Mouse (Mus musculus) retina, embryonic 14.5 days (tissue): Measurements from ENCODE around the gene Slc17a7.
"Not testable (repeated sequence)": the region's sequence is repeated elsewhere in the genome, so short reads cannot be mapped to it uniquely, and the experiment has no call there.

Source experiments
- DNase-seq: peaks from one replicate; pipeline ENCODE4 v3.0.0-alpha.2; 2015; ENCODE audit warnings: low spot score

Gene Slc17a7

DNA sequence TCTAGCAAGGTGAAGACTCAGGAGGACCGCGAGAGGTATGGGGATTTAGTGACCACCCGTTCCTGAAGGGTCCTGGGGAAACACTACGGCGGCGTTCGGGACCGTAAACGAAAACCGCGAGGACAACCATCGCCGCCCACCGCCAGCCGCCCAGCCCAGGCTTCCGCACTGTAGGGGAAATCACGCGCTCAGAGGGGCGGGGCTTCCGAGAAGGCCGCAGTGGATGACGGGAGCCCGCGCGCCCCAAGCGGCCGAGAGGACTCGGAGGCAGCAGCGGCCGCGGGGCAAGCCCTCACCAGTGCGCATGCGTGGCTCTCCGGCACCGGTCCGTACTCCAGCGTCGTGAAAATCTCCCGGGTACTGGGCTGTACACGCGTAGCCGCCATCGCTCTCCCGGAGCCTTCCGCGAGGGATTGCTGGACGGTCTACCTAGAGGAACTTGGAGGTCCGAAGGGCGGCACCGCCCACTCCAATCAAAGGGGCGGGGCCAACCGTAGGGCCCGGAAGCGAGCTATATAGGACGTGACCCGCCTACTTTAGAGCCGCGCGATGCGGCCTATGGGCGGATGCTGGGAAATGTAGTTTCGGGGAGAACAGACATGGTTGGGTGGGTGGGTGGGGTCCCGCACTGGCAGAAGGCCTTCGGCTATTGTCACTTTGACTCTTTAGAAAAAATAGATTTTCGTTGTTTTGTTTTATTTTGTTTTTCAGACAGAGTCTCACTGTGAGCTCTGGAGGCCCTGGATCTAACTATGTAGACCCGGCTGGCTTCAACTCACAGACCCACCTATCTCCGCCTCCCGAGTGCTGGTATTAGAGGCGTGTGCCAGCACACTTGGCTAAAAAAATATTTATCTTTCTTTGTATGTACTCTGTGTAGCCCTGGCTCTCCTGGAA lies 9.4 kb upstream of the Slc17a7 start, which contains the start of the genes Pih1d1 and Aldh16a1:
Gene Pih1d1, plus strand, starts transcription at position 208 of the 897 bp plus-strand sequence.
Gene Aldh16a1, minus strand, starts transcription at position 489 of the 897 bp plus-strand sequence.
- peak; percentile 98 for DNase-seq

DNA sequence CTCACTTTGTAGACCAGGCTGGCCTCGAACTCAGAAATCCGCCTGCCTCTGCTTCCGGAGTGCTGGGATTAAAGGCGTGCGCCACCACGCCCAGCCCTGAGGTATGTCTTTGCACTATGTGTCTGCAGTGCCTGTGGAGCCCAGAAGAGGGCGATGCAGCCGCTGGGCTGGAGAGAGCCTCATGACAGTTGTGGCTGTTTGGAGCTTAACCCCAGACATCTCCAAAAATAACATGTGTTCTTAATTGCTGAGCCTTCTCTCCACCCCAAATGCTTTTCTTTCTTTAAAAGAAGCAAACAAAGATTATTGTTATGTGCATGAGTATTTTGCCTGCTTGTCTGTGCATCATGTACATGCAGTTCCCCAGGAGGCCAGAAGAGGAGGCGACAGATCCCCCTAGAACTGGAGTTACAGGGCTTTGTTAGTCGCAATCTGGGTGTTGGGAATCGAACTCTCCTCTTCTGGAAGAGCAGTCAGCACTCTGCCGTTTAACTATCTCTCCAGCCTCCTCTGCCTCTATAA lies 8.7 kb upstream of the Slc17a7 start:
- peak; percentile 63 for DNase-seq

DNA sequence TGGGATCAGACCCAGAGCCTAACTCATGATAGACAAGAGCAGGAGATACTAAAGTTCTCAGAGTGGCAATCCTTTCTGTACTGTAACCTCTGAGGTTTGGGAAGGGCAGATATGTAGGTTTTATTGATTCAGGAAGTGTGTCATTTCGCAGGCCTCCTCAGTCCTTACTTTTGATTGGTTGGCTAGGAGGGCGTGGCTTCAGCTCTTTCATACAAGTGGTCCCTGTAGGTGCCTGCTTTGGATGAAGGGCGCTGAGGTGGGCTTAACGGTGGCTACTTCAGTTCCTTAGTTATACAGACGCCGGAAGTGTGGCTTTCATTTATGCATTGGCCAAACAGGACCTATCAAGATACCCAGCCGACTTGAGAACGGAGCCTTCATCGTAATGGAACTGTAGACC lies 8.2 kb upstream of the Slc17a7 start:
- no peak for DNase-seq

DNA sequence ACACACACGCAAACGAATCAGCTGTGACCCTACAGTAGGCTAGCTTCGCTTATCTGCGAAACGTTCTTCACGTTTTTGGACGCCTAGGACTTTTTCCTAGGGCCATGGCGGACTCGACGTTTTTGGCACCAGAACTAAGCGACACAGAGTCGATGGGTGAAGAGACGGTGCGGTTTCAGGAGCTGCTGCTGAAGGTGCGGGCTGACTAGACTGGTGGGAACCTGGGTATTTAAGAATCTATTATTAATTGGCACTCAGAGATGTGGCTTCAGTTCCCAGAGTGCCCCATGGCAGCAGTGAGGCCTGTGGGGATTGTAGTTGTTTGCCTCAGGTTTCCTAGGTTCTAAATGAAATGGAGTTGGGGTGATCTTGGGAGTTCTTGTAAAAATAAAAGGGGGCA lies 7.5 kb upstream of the Slc17a7 start:
- DNase-seq, result no peak

DNA sequence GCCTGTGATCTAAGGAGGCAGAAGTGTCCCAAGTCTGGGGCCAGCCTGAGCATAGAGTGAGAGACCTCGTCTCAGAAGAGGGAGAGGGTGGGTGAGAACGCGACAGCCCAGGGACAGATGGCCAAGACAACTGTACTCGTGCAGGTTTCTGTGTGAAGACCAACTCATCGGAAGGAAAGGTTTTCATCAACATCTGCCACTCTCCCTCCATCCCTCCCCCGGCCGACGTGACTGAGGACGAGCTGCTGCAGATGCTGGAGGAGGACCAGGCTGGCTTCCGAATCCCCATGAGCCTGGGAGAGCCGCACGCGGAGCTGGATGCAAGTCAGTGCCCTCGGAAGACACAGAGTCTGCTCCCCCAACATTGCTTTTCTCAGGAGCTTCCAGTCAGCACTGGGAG lies 6.3 kb upstream of the Slc17a7 start:
- no peak for DNase-seq

DNA sequence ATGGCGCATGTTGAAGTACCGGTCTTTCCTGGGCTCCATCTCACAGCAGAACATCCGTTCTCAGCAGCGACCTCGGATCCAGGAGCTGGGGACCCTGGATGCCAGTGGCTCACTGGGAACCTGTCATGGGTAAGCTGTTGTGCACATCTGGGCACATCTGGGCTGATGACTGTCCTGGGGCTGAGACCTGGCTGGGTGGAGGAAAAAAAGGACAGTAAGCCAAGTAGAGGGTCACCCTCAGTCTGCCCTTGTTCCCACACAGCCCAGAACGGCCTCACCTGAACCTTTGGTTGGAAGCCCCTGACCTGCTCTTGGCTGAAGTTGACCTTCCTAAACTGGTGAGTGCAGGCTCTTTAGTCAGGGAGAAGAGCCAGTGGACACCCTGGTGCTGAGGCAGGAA lies 4.8 kb upstream of the Slc17a7 start:
- DNase-seq, result no peak

DNA sequence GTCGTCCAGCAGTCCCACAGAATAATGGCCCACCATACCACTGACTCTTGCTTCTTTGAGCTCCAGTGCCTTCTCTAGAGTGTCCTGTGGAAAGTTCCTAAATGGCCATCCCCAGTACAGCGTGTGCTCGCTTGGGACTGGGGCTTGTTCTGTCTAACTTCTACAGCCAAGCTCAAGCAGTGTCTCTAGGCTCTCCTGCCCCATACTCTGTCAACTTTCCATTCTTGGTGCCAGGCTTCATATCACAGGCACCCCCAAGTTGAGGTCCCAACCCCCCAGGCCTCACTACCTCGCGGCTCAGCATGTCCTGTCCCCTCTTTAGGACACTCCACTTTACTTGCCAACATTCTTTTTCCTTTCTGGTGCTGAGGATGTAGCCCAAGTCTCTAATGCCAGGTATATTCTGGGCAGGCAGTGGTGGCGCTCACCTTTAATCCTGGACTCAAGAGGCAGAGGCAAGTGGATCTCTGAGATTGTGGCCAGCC lies 3.4 kb upstream of the Slc17a7 start:
- no peak for DNase-seq

DNA sequence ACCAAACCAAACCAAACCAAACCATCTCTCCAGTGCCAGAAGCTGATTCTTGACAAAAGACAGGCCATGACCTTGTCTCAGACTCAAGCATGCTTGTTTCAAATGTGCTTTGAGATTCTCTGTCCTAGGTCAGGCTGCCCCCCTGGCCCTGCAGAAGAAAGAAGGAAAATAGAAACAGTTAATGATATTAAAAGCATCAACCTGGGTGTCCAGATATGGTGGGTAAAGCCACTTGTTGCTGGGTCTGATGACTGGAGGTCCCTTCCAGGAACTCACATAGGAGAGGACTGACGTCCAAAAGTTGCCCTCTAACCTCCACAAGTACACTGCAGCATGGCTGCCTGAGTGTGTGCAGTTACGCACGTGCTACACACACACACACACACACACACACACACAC lies 2.9 kb upstream of the Slc17a7 start:
- DNase-seq, result no peak

DNA sequence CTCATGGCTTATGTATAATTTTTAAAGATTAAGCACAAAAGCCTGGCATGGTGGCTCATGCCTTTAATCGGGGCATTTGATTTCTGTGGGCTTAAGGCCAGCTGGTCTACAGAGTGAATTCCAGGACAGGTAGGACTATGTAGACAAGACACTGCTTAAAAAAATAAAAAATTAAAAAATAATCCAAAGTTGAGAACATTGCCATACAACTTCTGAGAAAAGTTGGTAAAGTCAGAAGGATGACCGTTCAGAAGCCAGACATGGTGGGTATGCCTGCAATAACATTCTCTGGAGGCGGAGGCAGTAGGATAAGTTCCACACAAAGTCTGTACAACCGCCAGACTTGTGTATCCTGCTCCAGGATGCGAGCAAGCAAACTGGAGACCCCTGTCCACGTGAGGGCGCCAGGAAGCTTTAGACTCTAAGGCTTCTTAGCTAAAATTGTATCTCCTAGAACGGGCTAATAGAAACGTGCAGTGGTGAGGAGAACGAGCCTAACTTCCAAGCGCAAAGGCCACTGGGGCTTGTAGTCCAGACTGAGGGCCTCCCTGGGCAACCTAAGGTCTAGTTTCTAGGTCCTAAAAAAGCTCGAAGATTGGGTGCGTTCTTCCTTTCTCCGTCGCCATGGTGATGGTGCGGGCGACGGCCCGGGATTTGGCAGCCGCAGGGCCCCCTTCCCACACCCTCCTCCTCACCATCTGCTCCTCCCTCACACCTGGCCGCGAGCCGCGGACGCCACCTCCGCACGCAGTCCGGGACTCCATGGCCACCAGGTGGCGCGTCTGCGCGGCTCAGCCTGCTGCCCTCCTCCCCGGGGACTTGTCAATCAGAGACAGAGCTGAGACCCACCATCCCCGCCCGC lies 1.9 kb upstream of the Slc17a7 start:
- DNase-seq, result peak; percentile 94

DNA sequence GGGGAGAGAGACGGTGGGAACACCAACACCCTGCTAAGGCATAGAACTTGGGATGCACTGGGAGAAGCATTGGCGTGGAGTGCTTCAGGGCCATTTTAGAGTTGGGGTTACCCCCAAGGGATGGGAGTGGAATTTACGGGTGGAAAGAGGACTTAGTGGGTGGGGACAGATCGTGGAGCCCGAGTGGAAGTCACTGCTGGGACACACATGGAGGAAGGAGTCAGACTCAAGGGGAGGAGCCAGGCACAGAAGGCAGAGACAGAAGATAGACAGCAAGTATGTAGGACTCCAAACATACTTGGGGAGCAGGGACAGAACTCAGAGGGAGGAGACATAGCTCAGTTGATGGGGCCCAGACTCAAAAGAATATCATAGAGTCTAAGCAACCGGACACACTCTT lies 1.2 kb upstream of the Slc17a7 start:
- no peak for DNase-seq

DNA sequence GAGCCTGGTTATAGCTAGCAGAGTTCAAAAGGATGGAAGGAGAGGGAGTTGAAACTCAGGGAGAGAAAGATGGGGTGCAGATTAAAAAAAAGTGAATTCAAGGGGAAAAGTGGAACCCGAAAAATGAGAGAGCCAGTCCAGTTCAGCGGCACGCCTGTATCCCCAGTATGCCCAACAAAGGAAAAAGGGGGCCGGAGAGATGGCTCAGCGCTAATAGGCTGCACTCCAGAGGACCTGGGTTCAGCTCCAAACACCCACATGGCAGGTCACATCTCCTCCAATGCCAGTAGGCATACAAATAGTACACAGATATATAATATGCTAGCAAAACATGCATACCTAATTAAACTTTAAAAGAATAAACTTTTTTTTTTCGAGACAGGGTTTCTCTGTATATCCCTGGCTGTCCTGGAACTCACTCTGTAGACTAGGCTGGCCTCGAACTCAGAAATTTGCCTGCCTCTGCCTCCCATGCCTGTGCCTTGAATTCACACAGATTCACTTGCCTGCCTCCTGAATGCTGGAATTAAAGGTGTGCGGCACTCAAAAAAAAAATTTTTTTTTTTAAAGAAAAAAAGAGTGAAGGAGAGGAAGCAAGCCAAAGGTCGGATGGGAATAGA lies 643 bp upstream of the Slc17a7 start:
- DNase-seq, result no peak

DNA sequence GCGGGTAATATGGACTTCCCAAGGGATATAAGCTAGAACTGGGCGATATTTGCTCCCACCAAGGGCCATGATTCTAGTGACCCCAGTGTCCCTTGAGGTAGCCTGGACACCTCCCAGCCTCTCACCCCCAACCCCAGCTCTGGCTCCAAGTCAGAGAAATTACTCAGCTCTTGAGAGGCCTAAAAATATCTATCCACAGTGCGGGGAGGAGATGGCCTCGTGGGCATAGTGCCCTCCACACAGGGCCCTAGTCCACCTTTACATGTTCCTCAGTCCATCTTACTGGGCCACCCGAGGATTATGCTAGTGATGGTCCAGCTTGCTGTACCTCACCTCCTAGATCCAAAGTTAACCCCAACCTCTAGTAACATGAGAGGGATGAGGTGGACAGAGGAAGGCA lies 1.1 kb downstream of the Slc17a7 start:
- DNase-seq, result no peak

DNA sequence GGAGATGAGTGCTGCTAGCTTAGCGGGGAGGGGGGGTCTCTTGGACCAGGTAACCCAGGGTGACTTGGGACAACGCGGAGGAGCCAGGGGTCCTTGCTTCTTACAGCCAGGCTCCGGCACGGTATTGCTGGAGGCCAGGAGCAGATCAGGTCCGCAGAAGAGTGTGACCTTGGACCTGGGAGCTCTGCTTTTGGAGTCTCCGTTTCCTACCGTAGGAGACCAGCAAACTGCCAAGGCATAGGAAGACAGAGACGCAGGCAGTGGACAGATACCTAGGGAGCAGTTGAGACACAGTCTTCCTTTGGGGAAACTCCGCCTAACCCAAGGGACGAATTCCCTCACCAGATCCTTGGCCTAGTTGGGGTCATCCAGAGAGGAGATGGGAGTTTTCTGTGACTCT lies 2.0 kb downstream of the Slc17a7 start:
- DNase-seq, result no peak

DNA sequence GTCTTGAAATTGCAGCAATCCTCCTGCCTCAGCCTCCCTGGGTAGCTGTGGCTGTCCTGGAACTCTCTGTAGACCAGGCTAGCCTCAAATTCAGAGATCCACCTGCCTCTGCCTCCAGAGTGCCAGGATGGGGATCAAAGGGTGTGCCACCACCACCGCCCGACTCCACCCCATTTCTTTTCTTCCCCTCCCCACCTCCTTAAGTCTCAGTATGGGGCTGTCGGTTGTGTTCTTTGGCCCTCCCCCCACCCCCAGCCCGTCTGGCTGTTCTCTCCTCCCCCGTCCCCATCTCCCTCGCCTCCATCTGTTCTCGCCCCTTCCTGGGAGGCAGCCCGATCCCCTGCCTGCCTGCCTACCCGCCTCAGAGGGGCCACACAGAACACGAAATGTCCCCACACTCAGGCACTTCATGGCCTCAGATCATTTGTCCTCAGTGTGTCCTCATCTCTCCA lies 3.2 kb downstream of the Slc17a7 start:
- DNase-seq, result no peak

DNA sequence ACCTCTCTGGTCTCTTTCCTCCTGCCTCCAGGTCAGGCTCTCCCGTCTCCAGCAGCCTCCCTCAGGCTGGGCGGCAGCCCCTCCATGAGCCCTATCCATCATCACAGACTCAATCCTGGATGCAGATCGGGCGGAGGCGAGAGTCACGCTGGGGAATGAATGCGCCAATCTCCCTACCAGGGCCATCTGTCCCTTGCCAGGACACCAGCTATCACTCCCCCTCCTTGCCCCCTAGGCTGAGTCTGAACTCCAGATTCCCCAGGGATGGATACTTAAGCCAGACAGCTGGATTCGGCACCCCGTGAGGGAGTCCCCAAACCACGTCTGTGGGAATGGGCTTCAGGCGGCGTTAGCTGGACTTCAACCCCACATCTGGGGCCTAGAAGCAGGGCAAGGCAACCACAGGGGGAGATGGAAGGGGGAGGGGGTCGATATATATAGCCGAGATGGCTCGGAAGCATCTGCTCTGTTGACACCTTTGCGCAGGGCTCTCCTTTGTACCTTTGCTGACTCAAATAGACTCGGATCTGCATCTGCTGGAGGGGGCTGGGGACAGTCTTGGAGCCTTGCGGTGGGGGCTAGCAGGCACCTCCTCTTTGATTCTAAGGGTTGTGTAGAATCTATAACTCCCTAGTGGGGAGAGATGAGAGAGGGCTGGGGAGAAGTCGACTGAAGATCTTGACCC lies 4.2 kb downstream of the Slc17a7 start:
- DNase-seq, result no peak

DNA sequence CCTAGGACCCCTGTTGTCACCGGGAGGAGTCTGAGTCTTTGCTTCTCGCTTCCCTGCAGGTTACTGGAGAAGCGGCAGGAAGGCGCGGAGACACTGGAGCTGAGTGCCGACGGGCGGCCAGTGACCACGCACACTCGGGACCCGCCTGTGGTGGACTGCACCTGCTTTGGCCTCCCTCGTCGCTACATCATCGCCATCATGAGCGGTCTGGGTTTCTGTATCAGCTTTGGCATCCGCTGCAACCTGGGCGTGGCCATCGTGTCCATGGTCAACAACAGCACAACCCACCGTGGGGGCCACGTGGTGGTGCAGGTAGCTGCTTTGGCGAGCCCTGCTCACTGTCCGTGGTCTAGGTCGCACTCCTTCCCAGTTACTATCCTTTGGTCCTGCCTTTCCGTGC lies 4.9 kb downstream of the Slc17a7 start:
- DNase-seq, result no peak

DNA sequence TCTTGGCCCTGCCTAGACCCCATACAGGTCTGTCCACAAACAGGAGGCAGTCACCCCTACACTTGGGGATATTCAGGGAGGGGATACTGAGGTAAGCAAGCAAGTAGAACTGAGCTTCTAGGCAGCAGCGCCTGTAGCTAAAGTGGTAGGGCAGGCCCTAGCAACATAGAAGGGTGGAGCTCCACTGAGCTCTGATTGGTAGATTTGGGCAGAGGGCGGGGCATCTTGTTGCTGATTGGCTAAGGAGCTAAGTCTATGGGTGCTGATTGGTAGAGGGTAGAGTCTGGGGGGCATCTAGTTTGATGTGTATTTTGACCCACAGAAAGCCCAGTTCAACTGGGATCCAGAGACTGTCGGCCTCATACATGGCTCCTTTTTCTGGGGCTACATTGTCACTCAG lies 5.7 kb downstream of the Slc17a7 start:
- DNase-seq, result no peak

DNA sequence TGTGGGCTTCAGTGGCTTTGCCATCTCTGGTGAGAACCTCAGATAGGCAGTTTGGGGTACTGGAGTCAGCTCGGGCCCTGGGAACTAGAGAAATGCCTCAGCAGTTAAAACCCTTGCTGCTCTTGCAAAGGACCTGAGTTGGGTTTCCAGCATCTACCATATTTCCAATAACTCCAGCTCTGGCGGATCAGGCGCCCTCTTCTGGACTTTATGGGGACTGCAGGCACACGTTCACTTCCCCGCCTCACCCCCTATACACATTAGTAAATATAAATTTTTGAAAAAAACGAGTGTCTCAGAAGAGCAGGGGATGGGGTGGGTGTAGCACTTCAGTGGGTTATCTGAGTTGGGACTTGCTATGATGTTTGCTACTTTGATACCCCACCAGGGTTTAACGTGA lies 9.2 kb downstream of the Slc17a7 start:
- no peak for DNase-seq

DNA sequence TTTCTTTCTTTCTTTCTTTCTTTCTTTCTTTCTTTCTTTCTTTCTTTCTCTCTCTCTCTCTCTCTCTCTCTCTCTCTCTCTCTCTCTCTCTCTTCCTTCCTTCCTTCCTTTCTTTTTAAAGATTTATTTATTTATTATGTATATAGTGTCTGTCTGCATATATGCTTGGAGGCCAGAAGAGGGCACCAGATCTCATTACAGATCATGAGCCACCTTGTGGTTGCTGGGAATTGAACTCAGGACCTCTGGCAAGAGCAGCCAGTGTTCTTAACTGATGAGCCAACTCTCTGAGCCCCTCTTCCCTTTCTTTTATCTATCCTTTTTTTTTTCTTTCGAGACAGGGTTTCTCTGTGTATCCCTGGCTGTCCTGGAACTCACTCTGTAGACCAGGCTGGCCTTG lies 10.0 kb downstream of the Slc17a7 start:
- DNase-seq, result not testable (repeated sequence)

DNA sequence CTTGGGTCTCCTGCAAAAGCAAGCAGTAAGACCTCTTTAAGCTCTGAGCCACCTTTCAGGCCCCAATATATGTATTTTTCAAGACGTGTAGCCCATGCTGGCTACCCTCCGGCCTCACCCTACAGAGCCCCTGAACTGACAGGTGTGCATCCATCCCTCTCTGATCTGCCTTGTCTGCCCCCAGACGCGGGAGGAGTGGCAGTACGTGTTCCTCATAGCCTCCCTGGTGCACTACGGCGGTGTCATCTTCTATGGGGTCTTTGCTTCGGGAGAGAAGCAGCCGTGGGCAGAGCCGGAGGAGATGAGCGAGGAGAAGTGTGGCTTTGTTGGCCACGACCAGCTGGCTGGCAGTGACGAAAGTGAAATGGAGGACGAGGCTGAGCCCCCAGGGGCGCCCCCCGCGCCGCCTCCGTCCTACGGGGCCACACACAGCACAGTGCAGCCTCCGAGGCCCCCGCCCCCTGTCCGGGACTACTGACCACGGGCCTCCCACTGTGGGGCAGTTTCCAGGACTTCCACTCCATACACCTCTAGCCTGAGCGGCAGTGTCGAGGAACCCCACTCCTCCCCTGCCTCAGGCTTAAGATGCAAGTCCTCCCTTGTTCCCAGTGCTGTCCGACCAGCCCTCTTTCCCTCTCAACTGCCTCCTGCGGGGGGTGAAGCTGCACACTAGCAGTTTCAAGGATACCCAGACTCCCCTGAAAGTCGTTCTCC lies 11.0 kb downstream of the Slc17a7 start:
- DNase-seq, result peak; percentile 57

DNA sequence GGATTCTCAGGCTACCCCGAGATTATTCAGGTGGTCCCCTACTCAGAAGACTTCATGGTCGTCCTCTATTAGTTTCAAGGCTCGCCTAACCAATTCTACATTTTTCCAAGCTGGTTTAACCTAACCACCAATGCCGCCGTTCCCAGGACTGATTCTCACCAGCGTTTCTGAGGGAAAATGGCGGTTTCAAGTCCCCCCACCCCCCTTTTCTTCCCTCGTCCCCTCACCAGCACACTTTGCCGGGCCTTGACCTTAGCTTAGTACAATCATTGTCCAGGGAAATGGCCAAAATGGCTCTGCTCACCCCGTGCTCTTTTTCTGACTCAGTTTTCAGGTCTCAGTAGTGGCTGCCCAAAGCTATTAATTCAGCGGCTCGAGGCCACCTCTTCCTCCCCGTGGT lies 11.6 kb downstream of the Slc17a7 start:
- no peak for DNase-seq
